Mouse (Mus musculus) MEL (cell line): Measurements from ENCODE around the gene Rpl11. TPM values are rescaled to one million over a fixed set of nuclear protein-coding genes. Genes with fewer than 3 reads are reported as not detected.
A peak's percentile ranks its signal among the peaks of the same experiment; 100 is the strongest.

Experiments used
- DNase-seq: peaks from one replicate; pipeline ENCODE4 v3.0.0; 2011; ENCODE audit warnings: low read depth, low spot score
- H3K27ac ChIP-seq: 2 replicates; pipeline ENCODE4 v1.5.1; 2012; ENCODE audit warnings: low read depth, mild to moderate bottlenecking, control low read depth, low read length, moderate library complexity; ENCODE audit not compliant: control insufficient read depth
- H3K27me3 ChIP-seq, 2 experiments: fragments of 150-350 bp in 1 of 2; sonication (generic) in 1 of 2; 2 replicates each; pipeline ENCODE4 v1.6.1; 2012; ENCODE audit warnings: low read length in 2 of 2, mild to moderate bottlenecking in 2 of 2, improper control_type of control experiment in 1 of 2, moderate library complexity in 1 of 2; ENCODE audit not compliant: insufficient read depth in 2 of 2, control insufficient read depth in 1 of 2
- H3K36me3 ChIP-seq, 2 experiments: 2 replicates each; pipeline ENCODE4 v1.6.1; 2012 to 2014; ENCODE audit warnings: low read length in 2 of 2, improper control_type of control experiment in 1 of 2, inconsistent platforms in 1 of 2, mild to moderate bottlenecking in 1 of 2; ENCODE audit not compliant: insufficient read depth in 2 of 2, control insufficient read depth in 1 of 2
- H3K4me1 ChIP-seq, 2 experiments: fragments of 150-350 bp in 1 of 2; sonication (generic) in 1 of 2; 2 replicates each; pipeline ENCODE4 v1.6.1; 2012; ENCODE audit warnings: low read length in 2 of 2, improper control_type of control experiment in 1 of 2, mild to moderate bottlenecking in 1 of 2; ENCODE audit not compliant: insufficient read depth in 2 of 2, control insufficient read depth in 1 of 2
- H3K4me3 ChIP-seq, 2 experiments: fragments of 150-350 bp in 1 of 2; sonication (generic) in 1 of 2; 2 replicates each; pipeline ENCODE4 v1.5.1; 2012; ENCODE audit warnings: low read depth in 2 of 2, low read length in 2 of 2, mild to moderate bottlenecking in 2 of 2, moderate library complexity in 2 of 2, control low read depth in 1 of 2, improper control_type of control experiment in 1 of 2; ENCODE audit not compliant: control insufficient read depth in 1 of 2, insufficient read depth in 1 of 2
- H3K79me2 ChIP-seq: 2 replicates; pipeline ENCODE4 v1.6.1; 2012; ENCODE audit warnings: mild to moderate bottlenecking, low read length, moderate library complexity; ENCODE audit not compliant: control insufficient read depth, poor library complexity, insufficient read depth
- H3K9ac ChIP-seq: 2 replicates; pipeline ENCODE4 v1.6.1; 2012; ENCODE audit warnings: low read depth, mild to moderate bottlenecking, control low read depth, low read length, moderate library complexity; ENCODE audit not compliant: control insufficient read depth, poor library complexity, severe bottlenecking
- H3K9me3 ChIP-seq: fragments of 150-350 bp; sonication (generic); replicated peaks from 2 replicates; pipeline ENCODE4 v1.6.1; 2012; ENCODE audit warnings: mild to moderate bottlenecking, low read length, improper control_type of control experiment, moderate library complexity; ENCODE audit not compliant: insufficient read depth
- BHLHE40 ChIP-seq: IDR thresholded peaks from 2 replicates; pipeline ENCODE4 v1.6.1; 2012; ENCODE audit warnings: low read depth, mild to moderate bottlenecking, inconsistent platforms, low read length, improper control_type of control experiment, borderline replicate concordance
- CHD1 ChIP-seq: IDR thresholded peaks from 2 replicates; pipeline ENCODE4 v1.6.1; 2012; ENCODE audit warnings: low read depth, mild to moderate bottlenecking, inconsistent platforms, low read length, improper control_type of control experiment
- ELF1 ChIP-seq: IDR thresholded peaks from 2 replicates; pipeline ENCODE4 v1.6.1; 2014; ENCODE audit warnings: low read depth, mild to moderate bottlenecking, inconsistent platforms, low read length, improper control_type of control experiment, moderate library complexity
- HCFC1 ChIP-seq: IDR thresholded peaks from 2 replicates; pipeline ENCODE4 v1.6.1; 2012; ENCODE audit warnings: low read depth, mild to moderate bottlenecking, inconsistent platforms, low read length, improper control_type of control experiment, moderate library complexity
- MAX ChIP-seq: IDR thresholded peaks from 2 replicates; pipeline ENCODE4 v1.6.1; 2011; ENCODE audit warnings: low read length, improper control_type of control experiment
- MXI1 ChIP-seq: IDR thresholded peaks from 2 replicates; pipeline ENCODE4 v1.6.1; 2011; ENCODE audit warnings: mild to moderate bottlenecking, low read depth, low read length, improper control_type of control experiment
- MYC ChIP-seq: IDR thresholded peaks from 2 replicates; pipeline ENCODE4 v1.6.1; 2011; ENCODE audit warnings: low read depth, mild to moderate bottlenecking, low read length, improper control_type of control experiment, moderate library complexity
- POLR2A ChIP-seq, 2 experiments: IDR thresholded peaks; 2 replicates each; pipeline ENCODE4 v1.6.1; 2011 to 2012; ENCODE audit warnings: low read length in 2 of 2, mild to moderate bottlenecking in 2 of 2, control low read depth in 1 of 2, improper control_type of control experiment in 1 of 2, low read depth in 1 of 2, moderate library complexity in 1 of 2; ENCODE audit not compliant: control insufficient read depth in 1 of 2, insufficient read depth in 1 of 2, poor library complexity in 1 of 2
- POLR2AphosphoS5 ChIP-seq: IDR thresholded peaks from 2 replicates; pipeline ENCODE4 v1.6.1; 2012; ENCODE audit warnings: low read depth, borderline replicate concordance, mild to moderate bottlenecking, inconsistent platforms, low read length, moderate library complexity, mixed read lengths
- SIN3A ChIP-seq: IDR thresholded peaks from 2 replicates; pipeline ENCODE4 v1.6.1; 2012; ENCODE audit warnings: low read length, improper control_type of control experiment, inconsistent platforms
- UBTF ChIP-seq: IDR thresholded peaks from 2 replicates; pipeline ENCODE4 v1.6.1; 2012; ENCODE audit warnings: low read depth, mild to moderate bottlenecking, inconsistent platforms, low read length, improper control_type of control experiment, moderate library complexity, borderline replicate concordance; ENCODE audit not compliant: insufficient read depth
- ZKSCAN1 ChIP-seq: IDR thresholded peaks from 2 replicates; pipeline ENCODE4 v1.6.1; 2012; ENCODE audit warnings: low read depth, mild to moderate bottlenecking, inconsistent platforms, low read length, improper control_type of control experiment, moderate library complexity
- ZMIZ1 ChIP-seq: IDR thresholded peaks from 2 replicates; pipeline ENCODE4 v1.6.1; 2012; ENCODE audit warnings: low read depth, mild to moderate bottlenecking, inconsistent platforms, low read length, improper control_type of control experiment, moderate library complexity
- ZNF384 ChIP-seq: IDR thresholded peaks from 2 replicates; pipeline ENCODE4 v1.6.1; 2012; ENCODE audit warnings: low read depth, mild to moderate bottlenecking, inconsistent platforms, low read length, improper control_type of control experiment
- polyA plus RNA-seq, 2 experiments: library from polyadenylated mRNA; stranded (reverse) in 1 of 2; unstranded in 1 of 2; fragments of >175 nt in 1 of 2; fragments of >200 nt in 1 of 2; gene quantifications; 2 replicates each; pipeline versions ENCODE4 v1.2.1 to v1.2.4; 2012; ENCODE audit warnings: low replicate concordance in 2 of 2, low read depth in 1 of 2; ENCODE audit not compliant: insufficient read length in 2 of 2, insufficient read depth in 1 of 2, missing spikeins in 1 of 2
- total RNA-seq: library from RNA; depleted of rRNA; stranded (reverse); fragments of 300-350 nt; gene quantifications from 2 replicates; pipeline ENCODE4 v1.2.3, GENCODE M21; 2012

The Rpl11 gene
- total and polyA plus RNA-seq, 3 experiments = 2,003 to 2,603 TPM; not detected in 1

- peaks cover 32% of the 10 kb centered on the region for H3K79me2 ChIP-seq
- peaks cover 14 to 21% of the 10 kb centered on the region in 2 experiments for H3K36me3 ChIP-seq
- H3K9ac ChIP-seq = peak overlapping the region; percentile 98
- H3K27ac ChIP-seq = peak overlapping the region; percentile 91
- H3K27me3 ChIP-seq = peaks cover 9 to 10% of the 10 kb centered on the region in 2 experiments
- TF ChIP-seq UBTF (no peak), ZKSCAN1 (no peak), BHLHE40 (no peak), MXI1 (peak; percentile 72; the same call in 1 of the 2 replicates), SIN3A (0 out of 2 replicates have a peak, but pooled peaks have one; percentile 45), MAX (peak; percentile 39; the same call in 1 of the 2 replicates), ZMIZ1 (0 out of 2 replicates have a peak, but pooled peaks have one; percentile 47), MYC (0 out of 2 replicates have a peak, but pooled peaks have one; percentile 49), HCFC1 (peak; percentile 35; the same call in 1 of the 2 replicates), POLR2AphosphoS5 (0 out of 2 replicates have a peak, but pooled peaks have one; percentile 5), CHD1 (peak; percentile 84; the same call in 1 of the 2 replicates)
- DNase-seq = peak; percentile 58
- no peaks in the 10 kb centered on the region for H3K9me3 ChIP-seq
- peak overlapping the region; percentile 95 to 99 for H3K4me3 ChIP-seq
- peaks cover 0 to 16% of the 10 kb centered on the region in 2 experiments; a peak in 2 of 4 replicates for H3K4me1 ChIP-seq
These were observed 1.2 kb downstream of the Rpl11 start for GRCm38 (mm10) chr4:136052060-136052459.

GRCm38 (mm10) chr4:136050226-136050625 lies 3.0 kb downstream of the Rpl11 start:
- Histone ChIP-seq H3K36me3 (peaks cover 14 to 21% of the 10 kb centered on the region in 2 experiments), H3K4me3 (peak overlapping the region in 1 of 2 experiments; percentile 99; a peak in 1 of 4 replicates), H3K4me1 (peaks cover 0 to 16% of the 10 kb centered on the region in 2 experiments; a peak in 2 of 4 replicates), H3K79me2 (peaks cover 32% of the 10 kb centered on the region), H3K27ac (no peak overlapping the region), H3K27me3 (peaks cover 0 to 4% of the 10 kb centered on the region in 2 experiments; a peak in 2 of 4 replicates), H3K9me3 (no peaks in the 10 kb centered on the region), H3K9ac (peak overlapping the region; percentile 98)
- peak; percentile 27 for DNase-seq
- TF ChIP-seq POLR2A (IDR thresholded peaks at IDR 0.05; ENCODE audit: control insufficient read depth in 1 of 2, insufficient read depth in 1 of 2, low read depth in 1 of 2, low read length in 2 of 2, poor library complexity in 1 of 2) = peak in 1 of 2 experiments; percentile 32; a peak in 1 of 4 replicates
- TF ChIP-seq ZNF384 = no peak
- no peak for TF ChIP-seq ELF1
